22 mouse cellular contexts compared by ENCODE assay signal in genomic region chr2:66655431-66655830, GRCm38 (mm10). TPM values are rescaled to one million over a fixed set of nuclear protein-coding genes. Genes with fewer than 3 reads are reported as not detected.
A peak's percentile ranks its signal among the peaks of the same experiment; 100 is the strongest.
DNase-seq lines count a peak whose midpoint lies in the region; ATAC-seq and TF ChIP-seq lines count a peak whose summit lies in the region.
"Had no signal": no experiment of that assay in that cellular context is flagged by ENCODE, and none has a peak within 500 bp of the region (broad histone marks: within the 10 kb centered on the region; RNA-seq: fewer than 3 reads in every experiment).

No protein-coding gene starts in this region.

- H3K9ac ChIP-seq in heart, postnatal 0 days (replicated peaks; ENCODE audit: low read depth, low read length), result no peak overlapping the region
- no peak overlapping the region for H3K9ac ChIP-seq in lung, embryonic 14.5 days
- no peak overlapping the region for H3K9ac ChIP-seq in embryonic facial prominence, embryonic 14.5 days (ENCODE audit: low read depth, low read length)
- H3K9ac ChIP-seq: forebrain, embryonic 12.5 days; heart, embryonic 15.5 days; hindbrain, embryonic 15.5 days; neural tube, embryonic 12.5 days had no signal

- intact Hi-C loops in heart, postnatal 36 days (cut with DNase I), result no loop called here

- H3K4me2 ChIP-seq in heart, postnatal 0 days (ENCODE audit: low read depth, low read length), result no peak overlapping the region
- no peak overlapping the region for H3K4me2 ChIP-seq in lung, embryonic 14.5 days
- H3K4me2 ChIP-seq in embryonic facial prominence, embryonic 14.5 days (ENCODE audit: low read depth, low read length), result no peak overlapping the region
- H3K4me2 ChIP-seq: forebrain, embryonic 12.5 days; heart, embryonic 15.5 days; hindbrain, embryonic 15.5 days; liver, embryonic 11.5 days; neural tube, embryonic 12.5 days had no signal

- H3K4me1 ChIP-seq in heart, postnatal 0 days (ENCODE audit: control insufficient read depth, insufficient read depth), result no peaks in the 10 kb centered on the region
- no peaks in the 10 kb centered on the region for H3K4me1 ChIP-seq in lung, embryonic 14.5 days (ENCODE audit: insufficient read depth)
- no peaks in the 10 kb centered on the region for H3K4me1 ChIP-seq in embryonic facial prominence, embryonic 14.5 days (ENCODE audit: control insufficient read depth, insufficient read depth, low read length)
- H3K4me1 ChIP-seq: forebrain, embryonic 12.5 days; heart, embryonic 15.5 days; hindbrain, embryonic 15.5 days; megakaryocyte, embryonic 14.5 days; neural tube, embryonic 12.5 days had no signal

- H3K36me3 ChIP-seq in heart, postnatal 0 days (replicated peaks; ENCODE audit: control insufficient read depth, insufficient read depth, low read length), result no peaks in the 10 kb centered on the region
- H3K36me3 ChIP-seq in lung, embryonic 14.5 days (ENCODE audit: insufficient read depth), result no peaks in the 10 kb centered on the region
- no peaks in the 10 kb centered on the region for H3K36me3 ChIP-seq in embryonic facial prominence, embryonic 14.5 days (ENCODE audit: control insufficient read depth, insufficient read depth, low read length)
- H3K36me3 ChIP-seq: forebrain, embryonic 12.5 days; heart, embryonic 15.5 days; hindbrain, embryonic 15.5 days; neural tube, embryonic 12.5 days had no signal

- WGBS in heart, postnatal 0 days, result 28% methylated on average over 2 of the region's 2 CpGs
- WGBS in lung, embryonic 14.5 days, result 46% methylated on average over 2 of the region's 2 CpGs
- WGBS in embryonic facial prominence, embryonic 14.5 days, result 64% methylated on average over 2 of the region's 2 CpGs

- TF ChIP-seq CTCF in heart, postnatal 0 days (IDR thresholded peaks at IDR 0.05; ENCODE audit: low read depth), result no peak
- TF ChIP-seq CTCF in lung, embryonic 14.5 days (IDR thresholded peaks at IDR 0.05; ENCODE audit: low read depth), result no peak

- peak; percentile 51 for ATAC-seq in heart, postnatal 0 days (ENCODE audit: insufficient read depth, low read depth)
- peak; percentile 56; the same call in 1 of the 2 replicates for ATAC-seq in lung, embryonic 14.5 days (ENCODE audit: insufficient read depth)
- peak; percentile 22; the same call in 1 of the 2 replicates for ATAC-seq in embryonic facial prominence, embryonic 14.5 days (ENCODE audit: low read depth)
- ATAC-seq in monocyte, adult 5-6 weeks (replicated peaks; ENCODE audit: insufficient number of reproducible peaks, low FRiP score, low TSS enrichment, poor library complexity, severe bottlenecking), result 0 out of 2 replicates have a peak, but pooled peaks have one; percentile 17
- ATAC-seq: intestine, embryonic 16.5 days had no signal

- H3K9me3 ChIP-seq in heart, postnatal 0 days (replicated peaks; ENCODE audit: control insufficient read depth, low read length), result no peaks in the 10 kb centered on the region
- no peaks in the 10 kb centered on the region for H3K9me3 ChIP-seq in lung, embryonic 14.5 days (ENCODE audit: low read depth, low read length)
- H3K9me3 ChIP-seq in embryonic facial prominence, embryonic 14.5 days (ENCODE audit: control insufficient read depth, low read length), result no peaks in the 10 kb centered on the region
- H3K9me3 ChIP-seq: forebrain, embryonic 12.5 days; heart, embryonic 15.5 days; hindbrain, embryonic 15.5 days; neural tube, embryonic 12.5 days had no signal

- no peak overlapping the region for H3K27ac ChIP-seq in heart, postnatal 0 days (ENCODE audit: low read depth)
- H3K27ac ChIP-seq in lung, embryonic 14.5 days (ENCODE audit: low read depth), result no peak overlapping the region
- no peak overlapping the region for H3K27ac ChIP-seq in embryonic facial prominence, embryonic 14.5 days (replicated peaks; ENCODE audit: low read depth, low read length)
- H3K27ac ChIP-seq: forebrain, embryonic 12.5 days; heart, embryonic 15.5 days; hindbrain, embryonic 15.5 days; neural tube, embryonic 12.5 days had no signal

- no peaks in the 10 kb centered on the region for H3K27me3 ChIP-seq in heart, postnatal 0 days (ENCODE audit: control insufficient read depth, insufficient read depth, low read length)
- H3K27me3 ChIP-seq in lung, embryonic 14.5 days (ENCODE audit: insufficient read depth, low read length), result no peaks in the 10 kb centered on the region
- H3K27me3 ChIP-seq in embryonic facial prominence, embryonic 14.5 days (replicated peaks; ENCODE audit: control insufficient read depth, insufficient read depth, low read length), result no peaks in the 10 kb centered on the region
- H3K27me3 ChIP-seq: forebrain, embryonic 12.5 days; heart, embryonic 15.5 days; hindbrain, embryonic 15.5 days; megakaryocyte, embryonic 14.5 days; neural tube, embryonic 12.5 days had no signal

- no peak for TF ChIP-seq EP300 in heart, postnatal 0 days (IDR thresholded peaks at IDR 0.05; ENCODE audit: low read depth)

- H3K4me3 ChIP-seq in heart, postnatal 0 days (ENCODE audit: low read depth, low read length), result no peak overlapping the region
- no peak overlapping the region for H3K4me3 ChIP-seq in lung, embryonic 14.5 days (ENCODE audit: low read depth, low read length)
- no peak overlapping the region for H3K4me3 ChIP-seq in embryonic facial prominence, embryonic 14.5 days (ENCODE audit: low read depth, low read length)
- H3K4me3 ChIP-seq: forebrain, embryonic 12.5 days; heart, embryonic 15.5 days; hindbrain, embryonic 15.5 days; megakaryocyte, embryonic 14.5 days; neural tube, embryonic 12.5 days had no signal

- DNase-seq in heart, postnatal 0 days (ENCODE audit: low spot score), result no peak
- DNase-seq in heart, postnatal 36 days, result no peak
- DNase-seq in lung, embryonic 14.5 days, result peak; percentile 15
- no peak for DNase-seq in lung, postnatal 10 days
- no peak for DNase-seq in embryonic facial prominence, embryonic 14.5 days (ENCODE audit: low spot score)
- DNase-seq in natural killer cell, adult 2 months (ENCODE audit: low spot score in 2 of 2), result no peak
- DNase-seq: adrenal gland, adult 2 months; cerebellum, adult 9-11 months; gastrocnemius, postnatal 10 days; heart, adult 11 months; kidney, postnatal 14 days; lung, postnatal 14 days; right cerebral cortex, postnatal 4 days; thymus, postnatal 36 days had no signal

RNA-seq across cellular contexts. Expression of gene Scn9a, which starts 20.7 kb away (rescaled TPM):
- total RNA-seq in heart, postnatal 0 days (2014; rRNA removed; ENCODE audit: low replicate concordance), result not detected in 2 replicates
- 0.01 TPM in 1 of 2 replicates, not detected in the other for polyA plus RNA-seq in heart, postnatal 0 days (2015; fragmentation: Nextera tagmentation; extraction: Ambion mirVana)
- total RNA-seq in heart, postnatal 36 days (2021), result under 1 TPM in 1 of 2 experiments, not detected in 1; 0.03 TPM
- 0.15 and 0.18 TPM in 2 replicates for polyA plus RNA-seq in lung, embryonic 14.5 days (2014; fragmentation: Nextera tagmentation; extraction: Ambion mirVana)
- polyA plus RNA-seq in embryonic facial prominence, embryonic 14.5 days (2014; fragmentation: Nextera tagmentation; extraction: Ambion mirVana), result 3.9 and 4.7 TPM in 2 replicates
- not detected in 3 replicates for total RNA-seq in monocyte, adult 5-6 weeks (2017)
- polyA plus RNA-seq: adrenal gland, adult 2 months; liver, embryonic 11.5 days had no signal
